Mouse (Mus musculus) hematopoietic stem cell, adult 5-6 weeks (primary cell): Measurements from ENCODE around the gene C87977. TPM values are rescaled to one million over a fixed set of nuclear protein-coding genes. Genes with fewer than 3 reads are reported as not detected.
"Not testable (repeated sequence)": the region's sequence is repeated elsewhere in the genome, so short reads cannot be mapped to it uniquely, and the experiment has no call there.

Source experiments
- ATAC-seq, 2 experiments: fragments of 125-278 bp in 1 of 2; replicated peaks in 1 of 2; 2 replicates each; pipeline ENCODE4 v1.8.0; 2016 to 2017; ENCODE audit warnings: inconsistent platforms in 2 of 2, mild to moderate bottlenecking in 2 of 2, moderate number of reproducible peaks in 2 of 2, low read depth in 1 of 2, moderate TSS enrichment in 1 of 2; ENCODE audit not compliant: low FRiP score in 2 of 2, poor library complexity in 2 of 2, severe bottlenecking in 2 of 2, insufficient read depth in 1 of 2, low TSS enrichment in 1 of 2
- total RNA-seq: library from RNA; stranded (forward); fragments of 172-1452, 232-1000 nt; gene quantifications from 2 replicates; pipeline ENCODE4 v1.2.3, GENCODE M21; 2017

The C87977 gene
- total RNA-seq, result not detected in 2 replicates

GRCm38 (mm10) chr4:144213218-144213617 is at the start of gene C87977:
Gene C87977 (minus strand): TSS chr4:144213318.
- not testable (repeated sequence) for ATAC-seq

GRCm38 (mm10) chr4:144254768-144255167 is 41.6 kb upstream of the C87977 start:
- peak in 1 of 2 experiments; percentile 37; a peak in 1 of 4 replicates for ATAC-seq

- ATAC-seq, result no peak
These were observed 22.7 kb downstream of the C87977 start, which contains the start of gene Oog2 for GRCm38 (mm10) chr4:144190419-144190818. Gene Oog2 (plus strand): TSS chr4:144190719.

- ATAC-seq, result no peak
These were observed 50.6 kb downstream of the C87977 start, which contains the start of gene Oog3 for GRCm38 (mm10) chr4:144162563-144162962. Gene Oog3 (minus strand): TSS chr4:144162663.

Other genes with a start within 250 kb of the C87977 start
- gene Gm13101, start 246.4 kb downstream of the C87977 start, total RNA-seq, result not detected in 2 replicates
- gene Pramef17, start 218.9 kb downstream of the C87977 start, total RNA-seq, result not detected in 2 replicates
- not detected in 2 replicates for gene Pramel4, start 154.2 kb downstream of the C87977 start, total RNA-seq
- gene Gm13102, start 106.8 kb downstream of the C87977 start, total RNA-seq, result not detected in 2 replicates
- gene Oog3, start 50.7 kb downstream of the C87977 start, total RNA-seq, result not detected in 2 replicates
- not detected in 2 replicates for gene Oog2, start 22.6 kb downstream of the C87977 start, total RNA-seq
- gene Pramel5, start 67.2 kb upstream of the C87977 start, total RNA-seq, result not detected in 2 replicates
- not detected in 2 replicates for gene Gm13128, start 116.9 kb upstream of the C87977 start, total RNA-seq
- gene Gm13119, start 144.6 kb upstream of the C87977 start, total RNA-seq, result not detected in 2 replicates
- not detected in 2 replicates for gene Pramef20, start 164.6 kb upstream of the C87977 start, total RNA-seq
- not detected in 2 replicates for gene Pramef12, start 195.1 kb upstream of the C87977 start, total RNA-seq
- gene 1700012P22Rik, start 225.5 kb upstream of the C87977 start, total RNA-seq, result not detected in 2 replicates
- not detected in 2 replicates for gene Gm9944, start 240.0 kb upstream of the C87977 start, total RNA-seq